Mouse (Mus musculus): ENCODE results near the gene Gss. TPM values are rescaled to one million over a fixed set of nuclear protein-coding genes. Genes with fewer than 3 reads are reported as not detected.

The Gss gene
- total RNA-seq (2021): 10 to 100 TPM; 13.0 to 14.0 TPM
- 14.0 and 15.3 TPM in 2 replicates for polyA plus RNA-seq (2012; rRNA removed)
- long read RNA-seq, transcript Gss-201 (13 exons, 1,963 nt): major isoform, 18 of 21 reads
- long read RNA-seq, partial matches to known transcripts: 2 of 21 reads
- long read RNA-seq, other reads (novel, unspliced or antisense): 1 of 21 reads

GRCm38 (mm10) chr2:155592137-155592853 is at the start of gene Gss:
TSS of gene Gss (minus strand) at chr2:155592810.
- intact Hi-C loops (cut with DNase I): no loop called here
- under 1% methylated on average over 53 of the region's 53 CpGs for WGBS

GRCm38 (mm10) chr2:155641540-155642472 is 49.2 kb upstream of the Gss start:
- WGBS: 82% methylated on average over 18 of the region's 18 CpGs
- Histone ChIP-seq H3K79me2 (replicated peaks; ENCODE audit: control insufficient read depth, insufficient read depth, low read length) (no peaks in the 10 kb centered on the region), H3K4me1 (ENCODE audit: control insufficient read depth, insufficient read depth, low read length) (no peaks in the 10 kb centered on the region), H3K9ac (ENCODE audit: low read depth, low read length) (no peak overlapping the region), H3K36me3 (ENCODE audit: control insufficient read depth, insufficient read depth, low read length) (no peaks in the 10 kb centered on the region), H3K27me3 (ENCODE audit: control insufficient read depth, insufficient read depth, low read length) (no peaks in the 10 kb centered on the region), H3K4me3 (no peak overlapping the region), H3K27ac (no peak overlapping the region)
- intact Hi-C loops (cut with DNase I): no loop called here
- TF ChIP-seq POLR2A (IDR thresholded peaks at IDR 0.05; ENCODE audit: insufficient read depth, low read depth, low read length) (no peak), EP300 (IDR thresholded peaks at IDR 0.05; ENCODE audit: insufficient read depth, low read depth, low read length) (no peak), CTCF (IDR thresholded peaks at IDR 0.05) (no peak)
- no peak for DNase-seq

More at GRCm38 (mm10) chr2:155592137-155592853, at the start of gene Gss:
- Histone ChIP-seq H3K9ac (ENCODE audit: low read depth, low read length) (peak within 1 kb of the TSS; percentile 93), H3K4me1 (ENCODE audit: control insufficient read depth, insufficient read depth, low read length) (peaks cover 5% of the 10 kb centered on the region), H3K27me3 (ENCODE audit: control insufficient read depth, insufficient read depth, low read length) (no peaks in the 10 kb centered on the region), H3K4me3 (peak within 1 kb of the TSS; percentile 68), H3K27ac (peak within 1 kb of the TSS; percentile 91), H3K79me2 (replicated peaks; ENCODE audit: control insufficient read depth, insufficient read depth, low read length) (no peaks in the 10 kb centered on the region), H3K36me3 (ENCODE audit: control insufficient read depth, insufficient read depth, low read length) (no peaks in the 10 kb centered on the region)
- peak; percentile 49; the same call in 1 of the 2 replicates for TF ChIP-seq EP300 (IDR thresholded peaks at IDR 0.05; ENCODE audit: insufficient read depth, low read depth, low read length)
- TF ChIP-seq CTCF (IDR thresholded peaks at IDR 0.05): no peak
- peak; percentile 99 to 100 for DNase-seq

- no peaks in the 10 kb centered on the region for H3K36me3 ChIP-seq (ENCODE audit: control insufficient read depth, insufficient read depth, low read length)
- no peaks in the 10 kb centered on the region for H3K27me3 ChIP-seq (ENCODE audit: control insufficient read depth, insufficient read depth, low read length)
- no peaks in the 10 kb centered on the region for H3K4me1 ChIP-seq (ENCODE audit: control insufficient read depth, insufficient read depth, low read length)
- no peak overlapping the region for H3K9ac ChIP-seq (ENCODE audit: low read depth, low read length)
- H3K4me3 ChIP-seq: no peak overlapping the region
- DNase-seq: no peak
- TF ChIP-seq EP300 (IDR thresholded peaks at IDR 0.05; ENCODE audit: insufficient read depth, low read depth, low read length) (no peak), POLR2A (IDR thresholded peaks at IDR 0.05; ENCODE audit: insufficient read depth, low read depth, low read length) (no peak), CTCF (IDR thresholded peaks at IDR 0.05) (no peak)
- no peak overlapping the region for H3K27ac ChIP-seq
- WGBS: 76% methylated on average over 6 of the region's 6 CpGs
- no peaks in the 10 kb centered on the region for H3K79me2 ChIP-seq (replicated peaks; ENCODE audit: control insufficient read depth, insufficient read depth, low read length)
- intact Hi-C loops (cut with DNase I): no loop called here
Observed at GRCm38 (mm10) chr2:155640656-155641055, 48.0 kb upstream of the Gss start.

GRCm38 (mm10) chr2:155637411-155637810 is 44.8 kb upstream of the Gss start:
- Histone ChIP-seq H3K79me2 (replicated peaks; ENCODE audit: control insufficient read depth, insufficient read depth, low read length) (no peaks in the 10 kb centered on the region), H3K36me3 (ENCODE audit: control insufficient read depth, insufficient read depth, low read length) (peaks cover 2% of the 10 kb centered on the region; the same call in 1 of the 2 replicates), H3K4me1 (ENCODE audit: control insufficient read depth, insufficient read depth, low read length) (no peaks in the 10 kb centered on the region), H3K27ac (no peak overlapping the region), H3K9ac (ENCODE audit: low read depth, low read length) (no peak overlapping the region), H3K27me3 (ENCODE audit: control insufficient read depth, insufficient read depth, low read length) (no peaks in the 10 kb centered on the region), H3K4me3 (no peak overlapping the region)
- DNase-seq: no peak
- WGBS: 63% methylated on average over 4 of the region's 4 CpGs
- TF ChIP-seq POLR2A (IDR thresholded peaks at IDR 0.05; ENCODE audit: insufficient read depth, low read depth, low read length): no peak
- TF ChIP-seq CTCF (IDR thresholded peaks at IDR 0.05): no peak
- TF ChIP-seq EP300 (IDR thresholded peaks at IDR 0.05; ENCODE audit: insufficient read depth, low read depth, low read length): no peak
- intact Hi-C loops (cut with DNase I): no loop called here

GRCm38 (mm10) chr2:155636881-155637280 is 44.3 kb upstream of the Gss start:
- Histone ChIP-seq H3K27me3 (ENCODE audit: control insufficient read depth, insufficient read depth, low read length) (no peaks in the 10 kb centered on the region), H3K27ac (no peak overlapping the region), H3K36me3 (ENCODE audit: control insufficient read depth, insufficient read depth, low read length) (peaks cover 2% of the 10 kb centered on the region; the same call in 1 of the 2 replicates), H3K4me3 (no peak overlapping the region), H3K79me2 (replicated peaks; ENCODE audit: control insufficient read depth, insufficient read depth, low read length) (no peaks in the 10 kb centered on the region), H3K4me1 (ENCODE audit: control insufficient read depth, insufficient read depth, low read length) (no peaks in the 10 kb centered on the region), H3K9ac (ENCODE audit: low read depth, low read length) (no peak overlapping the region)
- intact Hi-C loops (cut with DNase I): no loop called here
- no peak for TF ChIP-seq POLR2A (IDR thresholded peaks at IDR 0.05; ENCODE audit: insufficient read depth, low read depth, low read length)
- TF ChIP-seq CTCF (IDR thresholded peaks at IDR 0.05): no peak
- TF ChIP-seq EP300 (IDR thresholded peaks at IDR 0.05; ENCODE audit: insufficient read depth, low read depth, low read length): no peak
- DNase-seq: no peak
